Mouse (Mus musculus) E14TG2a.4 (cell line): Measurements from ENCODE around the gene Cacna1d.

Source experiments
- CTCF ChIP-seq: conservative IDR thresholded peaks from 2 replicates; pipeline ENCODE4 v1.5.1; 2014; ENCODE audit warnings: low read length
- NANOG ChIP-seq: IDR thresholded peaks from 2 replicates; pipeline ENCODE4 v1.6.1; 2014; ENCODE audit warnings: borderline replicate concordance, low read length, mixed read lengths
- POU5F1 ChIP-seq: IDR thresholded peaks from 2 replicates; pipeline ENCODE4 v1.6.1; 2014; ENCODE audit warnings: low read length, borderline replicate concordance

GRCm38 (mm10) chr14:30261561-30262251, 229.5 kb downstream of the Cacna1d start:
- TF ChIP-seq CTCF: no peak
- no peak for TF ChIP-seq NANOG
- no peak for TF ChIP-seq POU5F1
